Mouse (Mus musculus): ENCODE data around the gene Strbp.
A peak's percentile ranks its signal among the peaks of the same experiment; 100 is the strongest.
"Not testable (repeated sequence)": the region's sequence is repeated elsewhere in the genome, so short reads cannot be mapped to it uniquely, and the experiment has no call there.

Gene Strbp

GRCm38 (mm10) chr2:37518561-37519285 lies 184.9 kb downstream of the Strbp start:
- no peak for DNase-seq

- peak; percentile 57 for DNase-seq
Measured at GRCm38 (mm10) chr2:37516922-37517462, 186.7 kb downstream of the Strbp start.

GRCm38 (mm10) chr2:37516030-37516710 lies 187.5 kb downstream of the Strbp start, which contains the start of gene Gpr21:
Gpr21 (plus strand) TSS chr2:37516332.
- no peak for DNase-seq

GRCm38 (mm10) chr2:37511134-37511901 lies 192.3 kb downstream of the Strbp start:
- DNase-seq, result no peak

GRCm38 (mm10) chr2:37505856-37506255 lies 197.8 kb downstream of the Strbp start:
- not testable (repeated sequence) for DNase-seq

- DNase-seq, result no peak
Measured at GRCm38 (mm10) chr2:37497321-37497720, 206.3 kb downstream of the Strbp start.

GRCm38 (mm10) chr2:37488956-37489355 lies 214.7 kb downstream of the Strbp start:
- DNase-seq, result no peak

- no peak for DNase-seq
Measured at GRCm38 (mm10) chr2:37486408-37486807, 217.3 kb downstream of the Strbp start.

GRCm38 (mm10) chr2:37485370-37485769 lies 218.3 kb downstream of the Strbp start:
- DNase-seq, result no peak

GRCm38 (mm10) chr2:37484165-37484564 lies 219.5 kb downstream of the Strbp start:
- no peak for DNase-seq

- DNase-seq, result no peak
Measured at GRCm38 (mm10) chr2:37480039-37480438, 223.6 kb downstream of the Strbp start.

- DNase-seq, result no peak
Measured at GRCm38 (mm10) chr2:37479559-37479958, 224.1 kb downstream of the Strbp start.

GRCm38 (mm10) chr2:37466266-37466665 lies 237.4 kb downstream of the Strbp start:
- no peak for DNase-seq

- no peak for DNase-seq
Measured at GRCm38 (mm10) chr2:37460707-37461106, 243.0 kb downstream of the Strbp start.

GRCm38 (mm10) chr2:37452376-37452760 lies 251.3 kb downstream of the Strbp start:
- peak; percentile 35 for DNase-seq

GRCm38 (mm10) chr2:37451667-37452375 lies 251.8 kb downstream of the Strbp start:
- peak; percentile 92 for DNase-seq

- DNase-seq, result peak; percentile 91
Measured at GRCm38 (mm10) chr2:37442611-37443591, 260.8 kb downstream of the Strbp start, which contains the start of the genes Zbtb26, Zbtb6 and Rabgap1. Zbtb26 (minus strand) TSS chr2:37443135. Zbtb6 (minus strand) TSS chr2:37443171. Rabgap1 (plus strand) TSS chr2:37443279.
